Comparison of ENCODE assay signal across 7 mouse cellular contexts in the genomic region with DNA sequence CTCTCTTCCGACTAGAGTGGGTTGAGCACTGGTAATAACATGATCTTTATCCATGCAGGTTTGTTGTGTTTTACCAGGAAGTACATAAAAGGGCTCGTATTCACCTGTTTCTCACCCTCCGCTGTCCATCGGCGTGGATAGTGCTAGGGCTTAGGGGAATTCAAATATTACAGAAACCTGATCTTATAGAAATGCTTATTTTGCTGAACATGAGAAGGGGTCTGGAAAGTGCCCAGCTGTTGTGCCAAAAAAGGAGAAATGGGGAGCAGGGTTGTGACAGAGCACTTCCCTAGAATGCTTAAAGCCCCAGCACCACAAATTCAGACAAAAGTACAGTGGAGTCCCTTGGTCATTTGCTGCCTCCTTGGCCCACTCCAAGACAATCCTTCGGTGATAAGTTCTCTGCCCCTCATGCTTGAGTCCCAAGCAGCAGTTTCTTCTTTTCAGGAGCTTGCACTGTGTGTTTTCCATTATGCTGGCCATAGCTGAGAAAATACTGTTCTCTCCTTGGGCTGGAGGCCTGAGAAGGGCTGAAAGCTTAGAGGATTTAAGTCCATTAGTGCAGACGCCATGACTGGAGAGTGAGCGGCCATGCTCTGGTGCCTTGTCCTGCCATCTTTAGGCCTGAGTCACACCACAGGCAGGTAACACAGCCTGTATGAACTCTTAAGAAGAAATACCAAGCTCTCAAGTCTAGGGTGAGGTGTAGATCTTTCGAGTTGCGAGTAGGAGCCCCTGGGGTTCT. TPM values are rescaled to one million over a fixed set of nuclear protein-coding genes. Genes with fewer than 3 reads are reported as not detected.
DNase-seq lines count a peak whose midpoint lies in the region; ATAC-seq and TF ChIP-seq lines count a peak whose summit lies in the region.

No protein-coding gene starts in this region.

- H3K4me1 ChIP-seq in testis, adult 2 months (ENCODE audit: control insufficient read depth, insufficient read depth, low read length): no peaks in the 10 kb centered on the region; the same call in 1 of the 2 replicates
- peaks cover 27% of the 10 kb centered on the region for H3K4me1 ChIP-seq in heart, embryonic 13.5 days
- peaks cover 18 to 21% of the 10 kb centered on the region in 2 experiments for H3K4me1 ChIP-seq in liver, embryonic 14.5 days (replicated peaks; ENCODE audit: control insufficient read depth in 2 of 2, insufficient read depth in 2 of 2, low read length in 1 of 2)
- peaks cover 6% of the 10 kb centered on the region for H3K4me1 ChIP-seq in thymus, adult 2 months (replicated peaks; ENCODE audit: control insufficient read depth, insufficient read depth, low read length)

- TF ChIP-seq EP300 in liver, embryonic 14.5 days (IDR thresholded peaks at IDR 0.05; ENCODE audit: low read depth): no peak

- H3K36me3 ChIP-seq in testis, adult 2 months (ENCODE audit: control insufficient read depth, insufficient read depth, low read length): 0 out of 2 replicates have a peak, but pooled peaks cover 3% of the 10 kb centered on the region
- H3K36me3 ChIP-seq in heart, embryonic 13.5 days: peaks cover 21% of the 10 kb centered on the region
- H3K36me3 ChIP-seq in liver, embryonic 14.5 days (replicated peaks; ENCODE audit: control insufficient read depth, insufficient read depth, low read depth): peaks cover 20% of the 10 kb centered on the region
- no peaks in the 10 kb centered on the region for H3K36me3 ChIP-seq in thymus, adult 2 months (ENCODE audit: control insufficient read depth, insufficient read depth, low read length)

- H3K9me3 ChIP-seq in heart, embryonic 13.5 days: no peaks in the 10 kb centered on the region
- H3K9me3 ChIP-seq in liver, embryonic 14.5 days (ENCODE audit: control insufficient read depth, low read length): no peaks in the 10 kb centered on the region

- no peaks in the 10 kb centered on the region for H3K27me3 ChIP-seq in testis, adult 2 months (ENCODE audit: control insufficient read depth, insufficient read depth, low read length)
- peaks cover 9% of the 10 kb centered on the region for H3K27me3 ChIP-seq in heart, embryonic 13.5 days (replicated peaks)
- no peaks in the 10 kb centered on the region for H3K27me3 ChIP-seq in liver, embryonic 14.5 days (ENCODE audit: control insufficient read depth, insufficient read depth, low read length)
- no peaks in the 10 kb centered on the region for H3K27me3 ChIP-seq in thymus, adult 2 months (ENCODE audit: control insufficient read depth, insufficient read depth, low read length)

- WGBS in heart, embryonic 13.5 days: 79% methylated on average over 10 of the region's 10 CpGs
- 76% methylated on average over 10 of the region's 10 CpGs for WGBS in liver, embryonic 14.5 days (ENCODE audit: insufficient replicate concordance)
- 84% methylated on average over 10 of the region's 10 CpGs for WGBS in thymus, adult 2 months

- TF ChIP-seq CTCF in testis, adult 2 months (IDR thresholded peaks at IDR 0.05; ENCODE audit: control insufficient read depth, insufficient read depth, insufficient replicate concordance, low read depth, low read length): no peak
- no peak for TF ChIP-seq CTCF in liver, embryonic 14.5 days (IDR thresholded peaks at IDR 0.05; ENCODE audit: low read depth)
- TF ChIP-seq CTCF in thymus, adult 2 months (IDR thresholded peaks at IDR 0.05; ENCODE audit: borderline replicate concordance, control insufficient read depth, extremely low read depth, insufficient read depth, low read length, poor library complexity): no peak

- H3K27ac ChIP-seq in testis, adult 2 months (ENCODE audit: control insufficient read depth, insufficient read depth, low read depth, low read length): no peak overlapping the region
- H3K27ac ChIP-seq in heart, embryonic 13.5 days (replicated peaks): no peak overlapping the region
- H3K27ac ChIP-seq in liver, embryonic 14.5 days: no peak overlapping the region
- H3K27ac ChIP-seq in thymus, adult 2 months (ENCODE audit: control insufficient read depth, insufficient read depth, low read length): no peak overlapping the region

- H3K4me2 ChIP-seq in heart, embryonic 13.5 days: peak overlapping the region; percentile 88
- H3K4me2 ChIP-seq in liver, embryonic 14.5 days (ENCODE audit: low read depth): peak overlapping the region; percentile 89

- ATAC-seq in heart, embryonic 13.5 days (ENCODE audit: extremely low read depth, insufficient number of reproducible peaks, low FRiP score, low TSS enrichment): no peak
- no peak for ATAC-seq in liver, embryonic 14.5 days (ENCODE audit: insufficient read depth)

- TF ChIP-seq POLR2A in testis, adult 2 months (IDR thresholded peaks at IDR 0.05; ENCODE audit: control insufficient read depth, low read depth, low read length): no peak
- TF ChIP-seq POLR2A in thymus, adult 2 months (IDR thresholded peaks at IDR 0.05; ENCODE audit: control insufficient read depth, extremely low read depth, insufficient read depth, low read length, poor library complexity): no peak

- H3K9ac ChIP-seq in heart, embryonic 13.5 days: peak overlapping the region; percentile 95
- peak overlapping the region; percentile 86 for H3K9ac ChIP-seq in liver, embryonic 14.5 days (replicated peaks)

- H3K4me3 ChIP-seq in testis, adult 2 months (ENCODE audit: control insufficient read depth, low read depth, low read length): peak overlapping the region; percentile 81; the same call in 1 of the 2 replicates
- peak overlapping the region; percentile 85 for H3K4me3 ChIP-seq in heart, embryonic 13.5 days
- H3K4me3 ChIP-seq in liver, embryonic 14.5 days (ENCODE audit: insufficient read depth in 1 of 2, low read depth in 2 of 2, low read length in 2 of 2): peak overlapping the region; percentile 71 to 75
- no peak overlapping the region for H3K4me3 ChIP-seq in thymus, adult 2 months (ENCODE audit: control insufficient read depth, insufficient read depth, low read length)

- no peak for DNase-seq in testis, postnatal 10 days (ENCODE audit: low spot score)
- no peak for DNase-seq in liver, embryonic 14.5 days (ENCODE audit: low read depth in 3 of 3, low spot score in 3 of 3)
- no peak for DNase-seq in thymus, adult 2 months
- no peak for DNase-seq in cerebellum, adult 8-10 months
- DNase-seq in kidney, postnatal 4 days: no peak

RNA-seq across cellular contexts. Expression of gene Fahd1, which starts 1.4 kb away (rescaled TPM):
- polyA plus RNA-seq in testis, adult 2 months (2012; rRNA removed): 12.6 and 16.6 TPM in 2 replicates
- 36.9 and 39.7 TPM in 2 replicates for polyA plus RNA-seq in heart, embryonic 13.5 days (2015; fragmentation: Nextera tagmentation; extraction: Ambion mirVana)
- polyA plus RNA-seq in liver, embryonic 14.5 days (2012; rRNA removed): 18.6 and 24.0 TPM in 2 replicates
- 37.2 and 40.1 TPM in 2 replicates for polyA plus RNA-seq in liver, embryonic 14.5 days (2014; fragmentation: Nextera tagmentation; extraction: Ambion mirVana)
- 6.9 and 7.8 TPM in 2 replicates for polyA plus RNA-seq in thymus, adult 2 months (2012; rRNA removed)

RNA-seq across cellular contexts. Expression of gene Hagh, which starts 11.6 kb away (rescaled TPM):
- 529 and 573 TPM in 2 replicates for polyA plus RNA-seq in testis, adult 2 months (2012; rRNA removed)
- polyA plus RNA-seq in heart, embryonic 13.5 days (2015; fragmentation: Nextera tagmentation; extraction: Ambion mirVana): 47.3 and 54.5 TPM in 2 replicates
- 49.8 and 65.9 TPM in 2 replicates for polyA plus RNA-seq in liver, embryonic 14.5 days (2012; rRNA removed)
- 109 and 120 TPM in 2 replicates for polyA plus RNA-seq in liver, embryonic 14.5 days (2014; fragmentation: Nextera tagmentation; extraction: Ambion mirVana)
- 153 and 157 TPM in 2 replicates for polyA plus RNA-seq in thymus, adult 2 months (2012; rRNA removed)

RNA-seq across cellular contexts. Expression of gene Igfals, which starts 14.2 kb away (rescaled TPM):
- polyA plus RNA-seq in testis, adult 2 months (2012; rRNA removed): 4.0 and 4.2 TPM in 2 replicates
- 0.11 and 0.50 TPM in 2 replicates for polyA plus RNA-seq in heart, embryonic 13.5 days (2015; fragmentation: Nextera tagmentation; extraction: Ambion mirVana)
- polyA plus RNA-seq in liver, embryonic 14.5 days (2012; rRNA removed): 3.4 and 4.3 TPM in 2 replicates
- polyA plus RNA-seq in liver, embryonic 14.5 days (2014; fragmentation: Nextera tagmentation; extraction: Ambion mirVana): 4.7 and 6.3 TPM in 2 replicates
- polyA plus RNA-seq in thymus, adult 2 months (2012; rRNA removed): 8.4 and 9.0 TPM in 2 replicates

RNA-seq across cellular contexts. Expression of gene Nubp2, which starts 34.6 kb away (rescaled TPM):
- 125 and 131 TPM in 2 replicates for polyA plus RNA-seq in testis, adult 2 months (2012; rRNA removed)
- polyA plus RNA-seq in heart, embryonic 13.5 days (2015; fragmentation: Nextera tagmentation; extraction: Ambion mirVana): 36.1 and 41.4 TPM in 2 replicates
- 30.8 and 33.1 TPM in 2 replicates for polyA plus RNA-seq in liver, embryonic 14.5 days (2012; rRNA removed)
- polyA plus RNA-seq in liver, embryonic 14.5 days (2014; fragmentation: Nextera tagmentation; extraction: Ambion mirVana): 76.7 and 80.1 TPM in 2 replicates
- polyA plus RNA-seq in thymus, adult 2 months (2012; rRNA removed): 88.8 and 96.1 TPM in 2 replicates

RNA-seq across cellular contexts. Expression of gene Spsb3, which starts 34.9 kb away (rescaled TPM):
- polyA plus RNA-seq in testis, adult 2 months (2012; rRNA removed): 161 and 177 TPM in 2 replicates
- polyA plus RNA-seq in heart, embryonic 13.5 days (2015; fragmentation: Nextera tagmentation; extraction: Ambion mirVana): 27.8 and 29.9 TPM in 2 replicates
- polyA plus RNA-seq in liver, embryonic 14.5 days (2012; rRNA removed): 26.3 and 28.4 TPM in 2 replicates
- polyA plus RNA-seq in liver, embryonic 14.5 days (2014; fragmentation: Nextera tagmentation; extraction: Ambion mirVana): 37.5 and 40.2 TPM in 2 replicates
- 274 and 285 TPM in 2 replicates for polyA plus RNA-seq in thymus, adult 2 months (2012; rRNA removed)
